Mouse (Mus musculus): Measurements from ENCODE around the gene Gm43302. TPM values are rescaled to one million over a fixed set of nuclear protein-coding genes. Genes with fewer than 3 reads are reported as not detected.
"Not testable (repeated sequence)": the region's sequence is repeated elsewhere in the genome, so short reads cannot be mapped to it uniquely, and the experiment has no call there.

Gene Gm43302
- not detected in 2 replicates for polyA plus RNA-seq (2015; fragmentation: Nextera tagmentation; extraction: Ambion mirVana)

DNA sequence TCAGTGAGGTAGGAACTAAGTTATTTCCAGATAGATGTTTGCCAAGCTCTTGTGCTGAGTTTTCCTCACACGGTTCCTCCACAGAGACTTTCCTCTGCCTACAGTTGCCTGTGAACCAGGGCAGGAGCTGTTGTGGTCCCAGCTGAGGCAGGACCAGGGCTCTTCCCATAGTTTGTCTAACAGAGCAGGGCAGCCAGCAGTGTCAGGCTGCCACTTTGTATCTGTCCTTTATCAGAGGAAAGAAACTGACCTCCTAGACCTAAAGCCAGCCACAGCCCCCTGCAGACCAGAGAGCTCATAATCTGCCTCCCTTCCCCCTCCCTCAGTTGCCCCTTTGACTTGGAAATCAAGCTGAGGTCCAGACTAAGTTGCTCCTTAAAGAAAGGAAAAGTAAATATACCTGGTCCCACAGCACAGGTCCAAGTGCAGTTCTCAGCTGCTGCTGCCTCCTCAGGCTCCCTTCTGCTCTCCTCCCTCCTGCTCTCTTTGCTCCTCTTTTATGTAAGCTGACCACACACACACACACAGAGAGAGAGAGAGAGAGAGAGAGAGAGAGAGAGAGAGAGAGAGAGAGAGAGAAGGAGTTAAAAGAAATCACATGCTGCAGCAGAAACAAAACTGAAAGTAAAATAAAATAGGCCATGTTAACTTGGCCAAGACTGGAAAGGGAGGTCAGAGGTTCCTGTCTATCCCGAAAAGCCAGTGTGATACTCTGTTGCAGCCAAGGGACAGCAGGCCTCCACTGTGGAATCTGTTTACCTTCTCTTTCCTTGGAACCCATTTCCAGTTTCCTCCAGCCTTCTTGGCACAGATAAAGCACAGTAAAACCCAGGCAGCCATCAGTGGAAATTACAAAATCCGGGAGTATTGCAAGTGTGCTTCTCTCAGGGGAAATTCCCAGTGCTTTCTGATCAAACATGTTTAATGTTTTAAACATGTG is at the start of gene Gm43302, which contains the start of gene Gbp6:
Gene Gm43302, minus strand, starts transcription at position 470 of the 940 bp plus-strand sequence.
Gene Gbp6, minus strand, starts transcription at position 473 of the 940 bp plus-strand sequence.
- not testable (repeated sequence) for H3K36me3 ChIP-seq (replicated peaks; ENCODE audit: insufficient read depth, low read length); H3K27me3 ChIP-seq (ENCODE audit: insufficient read depth, low read length); H3K4me1 ChIP-seq (ENCODE audit: insufficient read depth); H3K9ac ChIP-seq (replicated peaks); DNase-seq; H3K9me3 ChIP-seq (ENCODE audit: low read length)
- peak; percentile 51 for ATAC-seq
- peak within 1 kb of the TSS; percentile 57 for H3K4me2 ChIP-seq (ENCODE audit: low read depth, low read length)
- peak within 1 kb of the TSS; percentile 20; the same call in 1 of the 2 replicates for H3K4me3 ChIP-seq (ENCODE audit: low read depth, low read length)
- WGBS (ENCODE audit: insufficient replicate concordance) = 34% methylated on average over 3 of the region's 3 CpGs
- peak within 1 kb of the TSS; percentile 49 for H3K27ac ChIP-seq (ENCODE audit: low read depth)

DNA sequence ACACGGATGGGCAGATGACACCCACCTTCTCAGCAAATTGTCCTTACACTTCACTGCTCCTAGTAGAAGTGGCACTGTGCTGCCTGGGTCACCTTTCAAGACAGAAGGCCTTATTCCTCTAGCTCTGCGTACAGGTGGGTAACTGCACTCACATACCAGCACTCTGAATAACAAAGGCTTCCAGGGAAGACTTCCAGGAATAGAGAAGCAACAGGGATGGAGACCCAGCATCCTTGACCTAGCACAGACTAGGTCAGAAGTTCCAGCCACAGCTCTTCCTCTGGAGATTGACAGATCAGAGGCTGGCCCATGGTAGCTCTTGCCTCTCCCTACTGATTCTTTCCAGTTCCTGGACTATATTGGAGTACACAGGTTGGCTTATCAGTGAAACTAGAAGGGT is 47.8 kb upstream of the Gm43302 start:
- no peak for TF ChIP-seq CTCF (IDR thresholded peaks at IDR 0.05; ENCODE audit: low read depth)
- no peaks in the 10 kb centered on the region for H3K9me3 ChIP-seq (ENCODE audit: low read length)
- H3K36me3 ChIP-seq (replicated peaks; ENCODE audit: insufficient read depth, low read length) = no peaks in the 10 kb centered on the region
- H3K4me1 ChIP-seq (ENCODE audit: insufficient read depth) = 0 out of 2 replicates have a peak, but pooled peaks cover 2% of the 10 kb centered on the region
- DNase-seq (no peak), ATAC-seq (no peak)
- no peak overlapping the region for H3K27ac ChIP-seq (ENCODE audit: low read depth)
- 60% methylated on average over 2 of the region's 2 CpGs for WGBS (ENCODE audit: insufficient replicate concordance)
- H3K27me3 ChIP-seq (ENCODE audit: insufficient read depth, low read length) = no peaks in the 10 kb centered on the region
- no peak overlapping the region for H3K4me2 ChIP-seq (ENCODE audit: low read depth, low read length)
- no peak overlapping the region for H3K4me3 ChIP-seq (ENCODE audit: low read depth, low read length)
- H3K9ac ChIP-seq (replicated peaks) = no peak overlapping the region

DNA sequence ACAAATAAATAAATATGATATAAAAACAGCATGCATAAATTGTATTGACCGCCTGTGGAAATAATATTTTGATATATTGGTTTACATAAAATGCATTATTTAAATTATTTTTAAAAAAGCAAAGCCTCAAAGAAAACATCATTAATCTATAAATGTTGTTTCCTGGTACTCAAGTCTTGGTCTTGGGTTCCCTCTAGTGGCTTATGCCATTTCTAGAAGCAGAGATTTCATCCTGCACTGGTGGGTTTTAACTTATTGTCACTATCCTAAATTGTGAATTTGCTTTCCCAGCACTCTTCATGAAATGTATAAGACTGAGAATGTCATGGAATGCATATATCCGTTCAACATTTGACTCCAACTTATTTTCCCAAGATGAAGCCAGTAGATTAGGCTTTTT is 29.0 kb upstream of the Gm43302 start:
- ATAC-seq (no peak), DNase-seq (no peak)
- H3K4me2 ChIP-seq (ENCODE audit: low read depth, low read length) = no peak overlapping the region
- no peak overlapping the region for H3K27ac ChIP-seq (ENCODE audit: low read depth)
- 56% methylated on average over 2 of the region's 2 CpGs for whole genome bisulfite sequencing (ENCODE audit: insufficient replicate concordance)
- H3K9ac ChIP-seq (replicated peaks) = no peak overlapping the region
- H3K36me3 ChIP-seq (replicated peaks; ENCODE audit: insufficient read depth, low read length) = no peaks in the 10 kb centered on the region
- no peaks in the 10 kb centered on the region for H3K27me3 ChIP-seq (ENCODE audit: insufficient read depth, low read length)
- no peaks in the 10 kb centered on the region for H3K9me3 ChIP-seq (ENCODE audit: low read length)
- H3K4me1 ChIP-seq (ENCODE audit: insufficient read depth) = no peaks in the 10 kb centered on the region
- TF ChIP-seq EP300 (IDR thresholded peaks at IDR 0.05; ENCODE audit: low read depth) = no peak
- peak; percentile 48 for TF ChIP-seq CTCF (IDR thresholded peaks at IDR 0.05; ENCODE audit: low read depth)
- H3K4me3 ChIP-seq (ENCODE audit: low read depth, low read length) = no peak overlapping the region

DNA sequence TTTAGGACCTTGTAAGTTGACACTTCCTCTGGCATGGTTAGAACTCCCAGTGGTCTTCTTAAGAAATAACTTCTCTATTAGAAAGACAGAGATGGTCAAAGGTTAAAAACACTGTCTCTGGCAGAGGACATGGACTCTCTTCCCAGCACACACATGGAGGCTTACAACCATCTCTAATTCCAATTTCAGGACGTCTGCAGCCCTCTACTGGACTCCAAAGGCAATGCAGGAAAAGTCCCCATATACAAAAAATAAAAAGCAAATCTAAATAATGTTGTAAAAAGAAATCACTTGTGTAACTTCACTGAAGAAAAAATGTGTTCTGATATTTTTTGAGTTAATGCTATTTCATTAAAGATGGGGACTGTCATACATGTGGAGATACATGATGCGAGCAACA is 17.4 kb upstream of the Gm43302 start:
- 0 out of 2 replicates have a peak, but pooled peaks have one; percentile 6 for TF ChIP-seq CTCF (IDR thresholded peaks at IDR 0.05; ENCODE audit: low read depth)
- no peak for TF ChIP-seq EP300 (IDR thresholded peaks at IDR 0.05; ENCODE audit: low read depth)
- Histone ChIP-seq H3K4me3 (ENCODE audit: low read depth, low read length) (no peak overlapping the region), H3K27ac (ENCODE audit: low read depth) (no peak overlapping the region), H3K9ac (replicated peaks) (no peak overlapping the region), H3K36me3 (replicated peaks; ENCODE audit: insufficient read depth, low read length) (no peaks in the 10 kb centered on the region), H3K4me2 (ENCODE audit: low read depth, low read length) (no peak overlapping the region), H3K27me3 (ENCODE audit: insufficient read depth, low read length) (no peaks in the 10 kb centered on the region), H3K4me1 (ENCODE audit: insufficient read depth) (no peaks in the 10 kb centered on the region), H3K9me3 (ENCODE audit: low read length) (peaks cover 2% of the 10 kb centered on the region; the same call in 1 of the 2 replicates)
- no peak for DNase-seq
- 64% methylated on average over 2 of the region's 2 CpGs for WGBS (ENCODE audit: insufficient replicate concordance)
- no peak for ATAC-seq

- not testable (repeated sequence) for ATAC-seq; H3K27ac ChIP-seq (ENCODE audit: low read depth); DNase-seq; H3K4me1 ChIP-seq (ENCODE audit: insufficient read depth); H3K9me3 ChIP-seq (ENCODE audit: low read length); H3K27me3 ChIP-seq (ENCODE audit: insufficient read depth, low read length); H3K4me3 ChIP-seq (ENCODE audit: low read depth, low read length); H3K4me2 ChIP-seq (ENCODE audit: low read depth, low read length); H3K9ac ChIP-seq (replicated peaks); H3K36me3 ChIP-seq (replicated peaks; ENCODE audit: insufficient read depth, low read length)
- 49% methylated on average over 1 of the region's 1 CpGs for WGBS (ENCODE audit: insufficient replicate concordance)
These were observed 15.7 kb upstream of the Gm43302 start for GRCm38 (mm10) chr5:105309148-105309547.

GRCm38 (mm10) chr5:105306946-105307345 is 13.5 kb upstream of the Gm43302 start:
- not testable (repeated sequence) for DNase-seq; H3K9ac ChIP-seq (replicated peaks); H3K4me2 ChIP-seq (ENCODE audit: low read depth, low read length); H3K9me3 ChIP-seq (ENCODE audit: low read length); H3K4me1 ChIP-seq (ENCODE audit: insufficient read depth); H3K27ac ChIP-seq (ENCODE audit: low read depth); H3K27me3 ChIP-seq (ENCODE audit: insufficient read depth, low read length); ATAC-seq; H3K36me3 ChIP-seq (replicated peaks; ENCODE audit: insufficient read depth, low read length); H3K4me3 ChIP-seq (ENCODE audit: low read depth, low read length)

Data from liver, postnatal 0 days (tissue).